Mouse (Mus musculus) heart, postnatal 0 days (tissue): ENCODE measurements around the gene Zranb3.

Source experiments
- CTCF ChIP-seq: IDR thresholded peaks from 2 replicates; pipeline ENCODE4 v1.5.1; 2016; ENCODE audit warnings: antibody characterized with exemption, control low read depth, low read depth
- EP300 ChIP-seq: IDR thresholded peaks from 2 replicates; pipeline ENCODE4 v1.6.1; 2016; ENCODE audit warnings: antibody characterized with exemption, low read depth

- TF ChIP-seq CTCF (peak; percentile 25; the same call in 1 of the 2 replicates), EP300 (no peak)
Observed at GRCm38 (mm10) chr1:127989876-127990731, 112.7 kb downstream of the Zranb3 start.
